In genomic region chr9:32487823-32488222, GRCm38 (mm10) we compare ENCODE assay signal across 28 mouse cellular contexts. TPM values are rescaled to one million over a fixed set of nuclear protein-coding genes. Genes with fewer than 3 reads are reported as not detected.
DNase-seq lines count a peak whose midpoint lies in the region; ATAC-seq and TF ChIP-seq lines count a peak whose summit lies in the region.
"Had no signal": no experiment of that assay in that cellular context is flagged by ENCODE, and none has a peak within 500 bp of the region (broad histone marks: within the 10 kb centered on the region; RNA-seq: fewer than 3 reads in every experiment).

No protein-coding gene starts in this region.

- H3K36me3 ChIP-seq in macrophage (ENCODE audit: inconsistent target): peaks cover 10% of the 10 kb centered on the region; the same call in 1 of the 2 replicates
- no peaks in the 10 kb centered on the region for H3K36me3 ChIP-seq in midbrain, embryonic 14.5 days (ENCODE audit: control insufficient read depth, insufficient read depth, low read length)
- no peaks in the 10 kb centered on the region for H3K36me3 ChIP-seq in hindbrain, postnatal 0 days (ENCODE audit: insufficient read depth, low read length)
- H3K36me3 ChIP-seq: embryonic facial prominence, embryonic 12.5 days; embryonic facial prominence, embryonic 15.5 days; heart, embryonic 12.5 days; heart, embryonic 15.5 days; hindbrain, embryonic 10.5 days; hindbrain, embryonic 13.5 days; intestine, embryonic 15.5 days had no signal

- no peak overlapping the region for H3K4me2 ChIP-seq in midbrain, embryonic 14.5 days (ENCODE audit: low read length)
- no peak overlapping the region for H3K4me2 ChIP-seq in hindbrain, postnatal 0 days (ENCODE audit: low read depth, low read length)
- H3K4me2 ChIP-seq: embryonic facial prominence, embryonic 12.5 days; embryonic facial prominence, embryonic 15.5 days; heart, embryonic 12.5 days; heart, embryonic 15.5 days; hindbrain, embryonic 13.5 days; intestine, embryonic 15.5 days had no signal

- 93% methylated on average over 2 of the region's 5 CpGs for WGBS in macrophage (ENCODE audit: missing documents)
- 94% methylated on average over 5 of the region's 5 CpGs for WGBS in midbrain, embryonic 14.5 days
- WGBS in hindbrain, postnatal 0 days: 94% methylated on average over 5 of the region's 5 CpGs

- DNase-seq in CD4-positive helper T cell, adult 2 months (ENCODE audit: low read depth, low spot score): peak; percentile 65
- DNase-seq in midbrain, embryonic 14.5 days: no peak
- DNase-seq in urinary bladder, postnatal 4 days (ENCODE audit: low spot score in 2 of 2): no peak
- no peak for DNase-seq in hindbrain, postnatal 0 days (ENCODE audit: low spot score)
- no peak for DNase-seq in cerebellum, adult 11-12 months
- DNase-seq: adrenal gland, adult 8-10 months; adrenal gland, postnatal 25 days; B cell, adult 2 months; cerebellum, adult 2 months; cerebellum, adult 9-11 months; cerebellum, postnatal 25 days; forebrain, postnatal 0 days; gastrocnemius, postnatal 14 days; heart, adult 11 months; heart, postnatal 10 days; kidney, adult 11 months had no signal

- H3K79me2 ChIP-seq in macrophage (ENCODE audit: inconsistent target): peaks cover 100% of the 10 kb centered on the region

- no peak overlapping the region for H3K4me3 ChIP-seq in brown adipose tissue, adult 24 weeks (ENCODE audit: insufficient read depth, low read depth, low read length)
- no peak overlapping the region for H3K4me3 ChIP-seq in macrophage (ENCODE audit: inconsistent target)
- no peak overlapping the region for H3K4me3 ChIP-seq in midbrain, embryonic 14.5 days (replicated peaks; ENCODE audit: low read depth, low read length)
- H3K4me3 ChIP-seq in hindbrain, postnatal 0 days (ENCODE audit: low read length): no peak overlapping the region
- H3K4me3 ChIP-seq: embryonic facial prominence, embryonic 12.5 days; embryonic facial prominence, embryonic 15.5 days; heart, embryonic 12.5 days; heart, embryonic 15.5 days; hindbrain, embryonic 10.5 days; hindbrain, embryonic 13.5 days; intestine, embryonic 15.5 days had no signal

- no peak for TF ChIP-seq CTCF in hindbrain, postnatal 0 days (IDR thresholded peaks at IDR 0.05; ENCODE audit: low read depth)

- peaks cover 44% of the 10 kb centered on the region for H3K4me1 ChIP-seq in brown adipose tissue, adult 24 weeks (ENCODE audit: control insufficient read depth, insufficient read depth, insufficient read length, low read length)
- H3K4me1 ChIP-seq in midbrain, embryonic 14.5 days (ENCODE audit: control insufficient read depth, insufficient read depth, low read length): 0 out of 2 replicates have a peak, but pooled peaks cover 2% of the 10 kb centered on the region
- H3K4me1 ChIP-seq in hindbrain, postnatal 0 days (ENCODE audit: insufficient read depth, low read length): no peaks in the 10 kb centered on the region
- H3K4me1 ChIP-seq: embryonic facial prominence, embryonic 15.5 days; hindbrain, embryonic 13.5 days; intestine, embryonic 15.5 days had no signal

- H3K9ac ChIP-seq in midbrain, embryonic 14.5 days (replicated peaks; ENCODE audit: low read length): no peak overlapping the region
- H3K9ac ChIP-seq in hindbrain, postnatal 0 days (replicated peaks; ENCODE audit: low read length): no peak overlapping the region
- H3K9ac ChIP-seq: embryonic facial prominence, embryonic 12.5 days; embryonic facial prominence, embryonic 15.5 days; forebrain, postnatal 0 days; heart, embryonic 12.5 days; heart, embryonic 15.5 days; hindbrain, embryonic 13.5 days; intestine, embryonic 15.5 days had no signal

- peak; percentile 46 for ATAC-seq in CD4-positive, CD25-positive, alpha-beta regulatory T cell, adult 4 months
- no peak for ATAC-seq in midbrain, embryonic 14.5 days (ENCODE audit: low FRiP score, low TSS enrichment)
- ATAC-seq in hindbrain, postnatal 0 days: no peak
- ATAC-seq: forebrain, embryonic 14.5 days; forebrain, postnatal 0 days; hindbrain, embryonic 16.5 days; intestine, embryonic 15.5 days had no signal

- no peaks in the 10 kb centered on the region for H3K27me3 ChIP-seq in midbrain, embryonic 14.5 days (ENCODE audit: control insufficient read depth, insufficient read depth, low read length)
- H3K27me3 ChIP-seq in hindbrain, postnatal 0 days (ENCODE audit: insufficient read depth, low read length): no peaks in the 10 kb centered on the region
- H3K27me3 ChIP-seq: embryonic facial prominence, embryonic 12.5 days; embryonic facial prominence, embryonic 15.5 days; heart, embryonic 12.5 days; heart, embryonic 15.5 days; hindbrain, embryonic 13.5 days; intestine, embryonic 15.5 days had no signal

- no peaks in the 10 kb centered on the region for H3K9me3 ChIP-seq in midbrain, embryonic 14.5 days (ENCODE audit: control insufficient read depth, low read length)
- H3K9me3 ChIP-seq in hindbrain, postnatal 0 days (ENCODE audit: low read length): no peaks in the 10 kb centered on the region
- H3K9me3 ChIP-seq: embryonic facial prominence, embryonic 12.5 days; embryonic facial prominence, embryonic 15.5 days; heart, embryonic 12.5 days; heart, embryonic 15.5 days; hindbrain, embryonic 10.5 days; hindbrain, embryonic 13.5 days; intestine, embryonic 15.5 days had no signal

- H3K27ac ChIP-seq in brown adipose tissue, adult 24 weeks (replicated peaks; ENCODE audit: low read depth, low read length): peak overlapping the region; percentile 24; the same call in 1 of the 2 replicates
- 0 out of 2 replicates have a peak overlapping the region, but pooled peaks have one; percentile 10 for H3K27ac ChIP-seq in macrophage
- no peak overlapping the region for H3K27ac ChIP-seq in midbrain, embryonic 14.5 days (replicated peaks; ENCODE audit: low read depth, low read length)
- no peak overlapping the region for H3K27ac ChIP-seq in hindbrain, postnatal 0 days
- H3K27ac ChIP-seq: embryonic facial prominence, embryonic 12.5 days; embryonic facial prominence, embryonic 15.5 days; heart, embryonic 15.5 days; hindbrain, embryonic 10.5 days; hindbrain, embryonic 13.5 days; intestine, embryonic 15.5 days had no signal

RNA-seq across cellular contexts. Expression of gene Fli1, which starts 54.8 kb away (rescaled TPM):
- polyA plus RNA-seq in CD4-positive, CD25-positive, alpha-beta regulatory T cell, adult 4 months (2017; shearing (Covaris generic)): 100 to 1,000 TPM; 105 to 118 TPM
- 11.7 and 19.1 TPM in 2 replicates for polyA plus RNA-seq in brown adipose tissue, adult 24 weeks (2012; ENCODE audit: insufficient read depth, insufficient read length, missing spikeins)
- total RNA-seq in macrophage (2018; cell fraction: chromatin; rRNA removed): 100 to 1,000 TPM in 9 of 26 experiments, 10 to 100 TPM in 17; 21.1 to 160 (median 95.3) TPM
- total RNA-seq in macrophage (2018; cell fraction: cytosol; rRNA removed): 100 to 1,000 TPM in 2 of 26 experiments, 10 to 100 TPM in 24; 44.1 to 110 (median 89.3) TPM
- total RNA-seq in macrophage (2018; cell fraction: nucleus; rRNA removed): 100 to 1,000 TPM in 6 of 26 experiments, 10 to 100 TPM in 20; 26.3 to 141 (median 83.7) TPM
- polyA plus RNA-seq in macrophage (2018): 47.2 to 90.9 TPM (median 59.7 TPM) in 3 replicates
- polyA plus RNA-seq in midbrain, embryonic 14.5 days (2014; fragmentation: Nextera tagmentation; extraction: Ambion mirVana): 4.0 and 7.9 TPM in 2 replicates
- 6.9 and 10.8 TPM in 2 replicates for total RNA-seq in hindbrain, postnatal 0 days (2014; rRNA removed)
- 5.6 and 6.7 TPM in 2 replicates for polyA plus RNA-seq in hindbrain, postnatal 0 days (2015; fragmentation: Nextera tagmentation; extraction: Ambion mirVana)

Comparison
In these comparisons a context has a peak if more than half of its experiments do, and no peak if none do; other contexts are left out.
1. H3K27ac ChIP-seq: peak in brown adipose tissue, adult 24 weeks (single experiment) and macrophage (single experiment); none in midbrain, embryonic 14.5 days (single experiment) and hindbrain, postnatal 0 days (single experiment).